Mouse (Mus musculus) E14TG2a.4 (cell line): ENCODE data around the gene Dusp5.

Experiments
- CTCF ChIP-seq: conservative IDR thresholded peaks from 2 replicates; pipeline ENCODE4 v1.5.1; 2014; ENCODE audit warnings: low read length
- NANOG ChIP-seq: IDR thresholded peaks from 2 replicates; pipeline ENCODE4 v1.6.1; 2014; ENCODE audit warnings: borderline replicate concordance, low read length, mixed read lengths
- POU5F1 ChIP-seq: IDR thresholded peaks from 2 replicates; pipeline ENCODE4 v1.6.1; 2014; ENCODE audit warnings: low read length, borderline replicate concordance

GRCm38 (mm10) chr19:53501765-53502164 is 27.1 kb upstream of the Dusp5 start:
- no peak for TF ChIP-seq CTCF
- TF ChIP-seq NANOG: no peak
- no peak for TF ChIP-seq POU5F1
